Mouse (Mus musculus) heart, adult 2 months (tissue): ENCODE measurements around the gene Ttc12.

Source experiments
- CTCF ChIP-seq: fragments of 200-600 bp; IDR thresholded peaks from 2 replicates; pipeline ENCODE4 v1.8.1; 2022; ENCODE audit warnings: antibody characterized with exemption, mild to moderate bottlenecking, moderate library complexity
- EP300 ChIP-seq: fragments of 200-500 bp; IDR thresholded peaks from 2 replicates; pipeline ENCODE4 v1.6.1; 2011; ENCODE audit warnings: low read depth, low read length, control low read depth; ENCODE audit not compliant: insufficient read depth
- POLR2A ChIP-seq: fragments of 200-500 bp; IDR thresholded peaks from 2 replicates; pipeline ENCODE4 v1.6.1; 2011; ENCODE audit warnings: mild to moderate bottlenecking, low read depth, low read length, control low read depth; ENCODE audit not compliant: insufficient read depth

DNA sequence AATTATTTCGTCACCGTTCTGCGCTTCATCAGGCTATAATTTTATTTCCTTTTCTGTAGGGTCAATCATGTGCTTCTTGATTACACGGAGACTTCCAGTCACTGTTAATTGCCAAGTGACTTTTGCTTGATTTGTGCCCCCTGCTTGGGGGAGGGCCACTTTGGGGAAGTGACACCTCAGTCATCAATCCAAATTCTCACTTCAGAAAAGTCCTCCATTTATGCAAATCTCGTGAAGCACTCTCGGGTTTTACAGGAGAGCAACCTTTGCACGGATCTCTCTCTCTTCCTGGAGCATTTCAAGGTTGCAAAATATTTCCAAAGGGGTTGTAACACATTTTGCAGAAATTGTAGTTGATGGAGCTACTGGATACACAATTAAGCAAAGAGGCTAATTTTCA, 45.2 kb upstream of the Ttc12 start:
- TF ChIP-seq CTCF = no peak
- no peak for TF ChIP-seq POLR2A
- no peak for TF ChIP-seq EP300
